Mouse (Mus musculus) liver, embryonic 11.5 days (tissue): Measurements from ENCODE around the gene Klrc3. TPM values are rescaled to one million over a fixed set of nuclear protein-coding genes. Genes with fewer than 3 reads are reported as not detected.
"Not testable (repeated sequence)": the region's sequence is repeated elsewhere in the genome, so short reads cannot be mapped to it uniquely, and the experiment has no call there.

Experiments
- ATAC-seq: fragments of 200-750 bp; cut with Nextera tagmentation; replicated peaks from 2 replicates; pipeline ENCODE4 v1.8.0; 2017; ENCODE audit warnings: moderate number of reproducible peaks, mild to moderate bottlenecking, moderate TSS enrichment, moderate library complexity; ENCODE audit not compliant: low FRiP score
- DNase-seq: peaks from one replicate; pipeline ENCODE4 v3.0.0-alpha.2; 2017; ENCODE audit warnings: low spot score
- H3K27ac ChIP-seq: fragments of 300-500 bp; sonication (generic); 2 replicates; pipeline ENCODE4 v1.5.1; 2014; ENCODE audit warnings: mild to moderate bottlenecking, low read depth, low read length, control low read depth
- H3K27me3 ChIP-seq: fragments of 300-500 bp; sonication (generic); replicated peaks from 2 replicates; pipeline ENCODE4 v1.6.1; 2014; ENCODE audit warnings: low read length, mixed read lengths; ENCODE audit not compliant: control insufficient read depth, insufficient read depth
- H3K36me3 ChIP-seq: fragments of 300-500 bp; sonication (generic); 2 replicates; pipeline ENCODE4 v1.6.1; 2014; ENCODE audit warnings: mild to moderate bottlenecking, low read length, moderate library complexity, mixed read lengths; ENCODE audit not compliant: control insufficient read depth, insufficient read depth
- H3K4me1 ChIP-seq: fragments of 300-500 bp; sonication (generic); replicated peaks from 2 replicates; pipeline ENCODE4 v1.6.1; 2014; ENCODE audit warnings: low read length, mixed read lengths; ENCODE audit not compliant: control insufficient read depth, insufficient read depth
- H3K4me2 ChIP-seq: fragments of 300-500 bp; sonication (generic); 2 replicates; pipeline ENCODE4 v1.6.1; 2014; ENCODE audit warnings: mild to moderate bottlenecking, control low read depth, moderate library complexity
- H3K4me3 ChIP-seq: fragments of 300-500 bp; sonication (generic); 2 replicates; pipeline ENCODE4 v1.5.1; 2014; ENCODE audit warnings: low read depth, low read length, control low read depth
- H3K9ac ChIP-seq: fragments of 300-500 bp; sonication (generic); 2 replicates; pipeline ENCODE4 v1.6.1; 2014; ENCODE audit warnings: low read depth, low read length, control low read depth
- H3K9me3 ChIP-seq: fragments of 300-500 bp; sonication (generic); 2 replicates; pipeline ENCODE4 v1.6.1; 2016; ENCODE audit warnings: low read length, inconsistent platforms, mixed read lengths; ENCODE audit not compliant: control insufficient read depth
- WGBS: fragments of 180-500 bp; shearing (Covaris S2); extraction: QIAGEN DNeasy Blood & Tissue Kit; methylation state at CpG from one replicate; pipeline ENCODE4 v1.1.7; 2014; 5-methylcytosine and 5-hydroxymethylcytosine counted together
- polyA plus RNA-seq: library from polyadenylated mRNA; unstranded; fragments of >200 nt; fragmentation: Nextera tagmentation; extraction: Ambion mirVana; gene quantifications from 2 replicates; pipeline ENCODE4 v1.2.1, GENCODE M21; 2014

Klrc3 gene
- polyA plus RNA-seq, result not detected in 2 replicates

DNA sequence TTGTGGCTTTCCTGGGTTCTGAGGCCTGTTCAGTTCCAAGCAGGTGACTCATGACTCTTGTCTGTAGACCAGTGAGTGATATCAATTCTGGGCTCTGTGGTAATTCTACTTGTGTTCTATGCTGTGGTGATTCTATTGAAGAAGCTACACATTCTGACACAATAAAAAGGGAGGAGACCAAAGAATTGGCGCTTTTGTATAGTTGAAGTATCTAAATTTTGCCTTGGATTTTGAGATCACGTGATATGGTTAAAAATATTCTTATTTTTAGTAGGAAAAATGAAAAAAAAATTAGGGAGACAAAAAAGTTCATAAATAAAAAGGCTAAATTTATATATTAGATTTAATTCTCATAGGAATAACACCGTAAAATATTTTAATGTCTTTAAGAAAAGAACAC, at the start of gene Klrc3:
Gene Klrc3 (minus strand): TSS at position 101 of the 400 bp plus-strand sequence.
- H3K4me2 ChIP-seq, ATAC-seq, H3K36me3 ChIP-seq, H3K9me3 ChIP-seq, H3K4me1 ChIP-seq, H3K27me3 ChIP-seq, H3K27ac ChIP-seq, DNase-seq, H3K4me3 ChIP-seq, H3K9ac ChIP-seq: not testable (repeated sequence)
- 78% methylated on average over 3 of the region's 3 CpGs for WGBS

DNA sequence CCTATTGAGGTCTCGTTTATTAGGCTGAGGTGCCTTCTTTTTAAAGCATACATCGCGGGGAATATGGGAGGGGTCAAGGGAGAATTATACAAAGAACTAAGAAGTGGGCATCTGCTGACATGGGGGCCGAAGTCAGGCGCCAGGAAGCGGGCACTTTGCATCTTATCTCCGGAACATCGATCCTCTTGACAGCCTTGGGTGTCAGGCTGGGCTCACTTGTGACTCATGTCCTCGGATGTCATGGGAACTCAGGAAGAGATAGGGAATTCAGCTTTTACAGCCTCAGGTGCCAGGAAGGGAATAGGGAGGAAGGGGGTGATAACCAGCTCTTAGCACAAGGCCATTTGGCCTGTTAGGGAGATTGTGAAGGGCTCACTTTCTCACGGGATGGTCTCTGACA, 48.3 kb upstream of the Klrc3 start:
- not testable (repeated sequence) for H3K27me3 ChIP-seq, H3K9me3 ChIP-seq, H3K9ac ChIP-seq, H3K36me3 ChIP-seq, DNase-seq, H3K4me3 ChIP-seq, H3K27ac ChIP-seq, ATAC-seq, H3K4me1 ChIP-seq, H3K4me2 ChIP-seq
- WGBS, result 62% methylated on average over 10 of the region's 10 CpGs

DNA sequence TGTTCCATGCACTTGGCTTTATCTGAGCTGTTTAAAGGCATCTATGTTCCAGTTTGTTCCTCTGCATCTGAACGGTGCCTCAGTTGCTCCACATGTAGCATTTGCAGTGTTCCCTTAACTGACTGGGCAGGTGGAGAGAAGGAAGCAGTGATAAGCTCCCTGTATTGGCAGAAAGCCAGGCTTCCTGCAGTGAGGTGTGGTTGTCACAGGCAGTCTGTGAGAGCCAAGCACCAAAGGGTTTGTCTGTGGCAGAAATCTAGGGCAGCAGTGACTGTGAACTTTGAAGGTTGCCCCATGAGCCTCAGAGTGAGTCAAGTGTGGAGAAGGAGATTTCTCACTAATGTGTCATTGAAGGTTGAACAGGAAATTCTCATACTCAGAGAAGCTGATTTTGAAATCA, 37.2 kb upstream of the Klrc3 start:
- WGBS, result 57% methylated on average over 1 of the region's 1 CpGs
- Histone ChIP-seq H3K4me3 (no peak overlapping the region), H3K9ac (no peak overlapping the region), H3K27me3 (no peaks in the 10 kb centered on the region), H3K36me3 (no peaks in the 10 kb centered on the region), H3K9me3 (no peaks in the 10 kb centered on the region), H3K27ac (no peak overlapping the region), H3K4me1 (no peaks in the 10 kb centered on the region), H3K4me2 (no peak overlapping the region)
- ATAC-seq (no peak), DNase-seq (no peak)

DNA sequence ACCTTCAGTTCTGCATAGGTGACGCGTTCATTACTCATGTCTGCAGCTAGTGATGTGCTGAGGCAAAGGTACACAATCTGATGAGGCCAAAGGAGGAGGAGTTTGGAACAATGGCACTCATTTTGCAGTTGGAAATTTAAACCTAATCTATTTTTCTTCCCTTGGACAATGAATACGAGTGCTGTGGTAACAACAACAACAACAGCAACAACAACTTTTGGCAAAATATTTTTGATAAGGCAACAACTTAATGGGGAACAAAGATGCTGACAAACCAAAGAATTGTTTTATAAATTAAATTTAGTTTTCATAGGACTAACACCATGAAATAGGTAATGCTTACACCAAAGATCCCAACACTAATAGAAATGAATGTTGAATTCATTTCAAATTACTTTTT, 35.7 kb upstream of the Klrc3 start, which contains the start of gene Klrc1:
Gene Klrc1 (minus strand): TSS at position 101 of the 400 bp plus-strand sequence.
- WGBS, result 78% methylated on average over 3 of the region's 3 CpGs
- Histone ChIP-seq H3K27ac (no peak within 1 kb of the TSS), H3K4me1 (no peaks in the 10 kb centered on the region), H3K9me3 (no peaks in the 10 kb centered on the region), H3K4me2 (no peak within 1 kb of the TSS), H3K36me3 (no peaks in the 10 kb centered on the region), H3K9ac (no peak within 1 kb of the TSS), H3K27me3 (no peaks in the 10 kb centered on the region), H3K4me3 (no peak within 1 kb of the TSS)
- no peak for DNase-seq
- ATAC-seq, result no peak

GRCm38 (mm10) chr6:129661301-129661700, 18.2 kb upstream of the Klrc3 start:
- WGBS, result no CpG with 5 or more reads among the region's 3 CpGs
- DNase-seq, H3K27ac ChIP-seq, H3K4me3 ChIP-seq, H3K4me1 ChIP-seq, H3K4me2 ChIP-seq, H3K36me3 ChIP-seq, H3K9me3 ChIP-seq, H3K9ac ChIP-seq, H3K27me3 ChIP-seq, ATAC-seq: not testable (repeated sequence)

DNA sequence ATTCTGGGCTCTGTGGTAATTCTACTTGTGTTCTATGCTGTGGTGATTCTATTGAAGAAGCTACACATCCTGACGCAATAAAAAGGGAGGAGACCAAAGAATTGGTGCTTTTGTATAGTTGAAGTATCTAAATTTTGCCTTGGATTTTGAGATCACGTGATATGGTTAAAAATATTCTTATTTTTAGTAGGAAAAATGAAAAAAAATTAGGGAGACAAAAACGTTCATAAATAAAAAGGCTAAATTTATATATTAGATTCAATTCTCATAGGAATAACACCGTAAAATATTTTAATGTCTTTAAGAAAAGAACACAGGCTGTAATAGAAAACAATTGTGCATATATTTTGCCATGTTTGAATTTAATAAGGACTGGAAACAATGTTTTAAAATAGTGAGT, 17.5 kb upstream of the Klrc3 start, which contains the start of gene Klrc2:
Gene Klrc2 (minus strand): TSS at position 101 of the 400 bp plus-strand sequence.
- DNase-seq, H3K27ac ChIP-seq, H3K36me3 ChIP-seq, H3K27me3 ChIP-seq, H3K9me3 ChIP-seq, H3K4me2 ChIP-seq, H3K4me1 ChIP-seq, H3K4me3 ChIP-seq, H3K9ac ChIP-seq, ATAC-seq: not testable (repeated sequence)
- WGBS, result 71% methylated on average over 4 of the region's 4 CpGs

- H3K9ac ChIP-seq, ATAC-seq, DNase-seq, H3K27me3 ChIP-seq, H3K36me3 ChIP-seq, H3K27ac ChIP-seq, H3K4me1 ChIP-seq, H3K4me2 ChIP-seq, H3K4me3 ChIP-seq, H3K9me3 ChIP-seq: not testable (repeated sequence)
- 64% methylated on average over 2 of the region's 3 CpGs for WGBS
These were observed 917 bp upstream of the Klrc3 start for GRCm38 (mm10) chr6:129644054-129644453.

GRCm38 (mm10) chr6:129631046-129631445, 12.1 kb downstream of the Klrc3 start:
- H3K27me3 ChIP-seq, H3K27ac ChIP-seq, H3K4me1 ChIP-seq, H3K9me3 ChIP-seq, H3K9ac ChIP-seq, ATAC-seq, H3K4me3 ChIP-seq, H3K36me3 ChIP-seq, H3K4me2 ChIP-seq, DNase-seq: not testable (repeated sequence)
- WGBS, result 53% methylated on average over 2 of the region's 2 CpGs

GRCm38 (mm10) chr6:129623735-129624134, 19.4 kb downstream of the Klrc3 start, which contains the start of gene Klrk1:
TSS of gene Klrk1 (minus strand) at chr6:129623864.
- no peak for DNase-seq
- Histone ChIP-seq H3K9ac (no peak within 1 kb of the TSS), H3K4me1 (no peaks in the 10 kb centered on the region), H3K4me2 (no peak within 1 kb of the TSS), H3K9me3 (no peaks in the 10 kb centered on the region), H3K27ac (no peak within 1 kb of the TSS), H3K4me3 (no peak within 1 kb of the TSS), H3K36me3 (no peaks in the 10 kb centered on the region), H3K27me3 (no peaks in the 10 kb centered on the region)
- WGBS, result 72% methylated on average over 4 of the region's 4 CpGs
- ATAC-seq, result no peak
